Mouse (Mus musculus) CH12.LX (cell line): ENCODE results near the gene Dennd1a. TPM values are rescaled to one million over a fixed set of nuclear protein-coding genes. Genes with fewer than 3 reads are reported as not detected.

Experiments
- DNase-seq: peaks from one replicate; pipeline ENCODE4 v3.0.0-alpha.2; 2013; ENCODE audit errors: extremely low read depth
- H3K27ac ChIP-seq: 2 replicates; pipeline ENCODE4 v1.5.1; 2012; ENCODE audit warnings: low read depth, mild to moderate bottlenecking, control low read depth, moderate library complexity; ENCODE audit not compliant: insufficient read depth
- H3K27me3 ChIP-seq: replicated peaks from 2 replicates; pipeline ENCODE3; 2012; ENCODE audit warnings: inconsistent platforms
- H3K36me3 ChIP-seq, 2 experiments: replicated peaks in 1 of 2; 2 replicates each; pipeline versions ENCODE3 to v1.6.1; 2012; ENCODE audit warnings: inconsistent platforms in 1 of 2, low read length in 1 of 2, mild to moderate bottlenecking in 1 of 2, mixed read lengths in 1 of 2, moderate library complexity in 1 of 2; ENCODE audit not compliant: control insufficient read depth in 1 of 2, insufficient read depth in 1 of 2
- H3K4me1 ChIP-seq, 2 experiments: 2 replicates each; pipeline ENCODE4 v1.6.1; 2012; ENCODE audit warnings: inconsistent platforms in 1 of 2, moderate library complexity in 1 of 2; ENCODE audit not compliant: insufficient read depth in 2 of 2, control insufficient read depth in 1 of 2
- H3K4me2 ChIP-seq: 2 replicates; pipeline ENCODE4 v1.6.1; 2012; ENCODE audit warnings: low read depth, mild to moderate bottlenecking, control low read depth; ENCODE audit not compliant: poor library complexity, insufficient read depth, severe bottlenecking
- H3K4me3 ChIP-seq, 3 experiments: fragments of 150-350 bp in 1 of 3; sonication (generic) in 1 of 3; replicated peaks in 1 of 3; 2 replicates each; pipeline versions ENCODE3 to v1.5.1; 2011 to 2012; ENCODE audit warnings: low read depth in 2 of 3, low read length in 2 of 3, mild to moderate bottlenecking in 2 of 3, moderate library complexity in 2 of 3, control low read depth in 1 of 3, improper control_type of control experiment in 1 of 3, inconsistent platforms in 1 of 3, mixed read lengths in 1 of 3; ENCODE audit not compliant: poor library complexity in 1 of 3
- H3K79me2 ChIP-seq: replicated peaks from 2 replicates; pipeline ENCODE4 v1.6.1; 2012; ENCODE audit warnings: mild to moderate bottlenecking, moderate library complexity; ENCODE audit not compliant: control insufficient read depth, poor library complexity, insufficient read depth, severe bottlenecking; ENCODE audit errors: extremely low read depth
- H3K9ac ChIP-seq: 2 replicates; pipeline ENCODE4 v1.6.1; 2012; ENCODE audit warnings: low read depth, mild to moderate bottlenecking, control low read depth, moderate library complexity; ENCODE audit not compliant: insufficient read depth
- H3K9me3 ChIP-seq: replicated peaks from 2 replicates; pipeline ENCODE3; 2012; ENCODE audit warnings: low read length, inconsistent platforms, mixed read lengths
- CHD1 ChIP-seq: IDR thresholded peaks from 2 replicates; pipeline ENCODE4 v1.6.1; 2012; ENCODE audit warnings: low read depth, low read length, improper control_type of control experiment, inconsistent platforms
- CTCF ChIP-seq, 2 experiments: IDR thresholded peaks in 1 of 2; conservative IDR thresholded peaks in 1 of 2; 2 replicates each; pipeline ENCODE4 v1.5.1; 2011 to 2012; ENCODE audit warnings: low read depth in 2 of 2, low read length in 2 of 2, improper control_type of control experiment in 1 of 2, inconsistent platforms in 1 of 2, mild to moderate bottlenecking in 1 of 2, moderate library complexity in 1 of 2
- JUND ChIP-seq: conservative IDR thresholded peaks from 2 replicates; pipeline ENCODE4 v1.6.1; 2011; ENCODE audit warnings: low read depth, low read length, improper control_type of control experiment
- KAT2A ChIP-seq: IDR thresholded peaks from 2 replicates; pipeline ENCODE4 v1.6.1; 2012; ENCODE audit warnings: low read length, improper control_type of control experiment, inconsistent platforms; ENCODE audit not compliant: insufficient replicate concordance
- MAX ChIP-seq: IDR thresholded peaks from 2 replicates; pipeline ENCODE4 v1.6.1; 2011; ENCODE audit warnings: low read length, improper control_type of control experiment
- MAZ ChIP-seq: IDR thresholded peaks from 2 replicates; pipeline ENCODE4 v1.6.1; 2012; ENCODE audit warnings: low read depth, mild to moderate bottlenecking, inconsistent platforms, low read length, improper control_type of control experiment, moderate library complexity
- SIN3A ChIP-seq: IDR thresholded peaks from 2 replicates; pipeline ENCODE4 v1.6.1; 2012; ENCODE audit warnings: low read length, improper control_type of control experiment, inconsistent platforms
- TBP ChIP-seq: conservative IDR thresholded peaks from 2 replicates; pipeline ENCODE4 v1.6.1; 2011; ENCODE audit warnings: low read depth, low read length, improper control_type of control experiment
- UBTF ChIP-seq: IDR thresholded peaks from 2 replicates; pipeline ENCODE4 v1.6.1; 2012; ENCODE audit warnings: low read depth, mild to moderate bottlenecking, inconsistent platforms, low read length, improper control_type of control experiment, moderate library complexity
- USF2 ChIP-seq: conservative IDR thresholded peaks from 2 replicates; pipeline ENCODE4 v1.6.1; 2011; ENCODE audit warnings: low read depth, low read length, improper control_type of control experiment
- ZC3H11A ChIP-seq: IDR thresholded peaks from 2 replicates; pipeline ENCODE4 v1.6.1; 2012; ENCODE audit warnings: low read depth, mild to moderate bottlenecking, inconsistent platforms, low read length, improper control_type of control experiment
- dilution Hi-C: fragments of 300-500 bp; cut with MboI; formaldehyde crosslinking; loops from 2 replicates; pipeline ENCODE4 v1.14.3; 2020; ENCODE audit warnings: low sequenced_read_pairs; ENCODE audit not compliant: extremely low pct_unique_long_range_greater_than_20kb, extremely low pct_ligation_motif_present
- in situ Hi-C: fragments of 300-500 bp; cut with MboI; formaldehyde crosslinking; loops from 3 replicates; pipeline ENCODE4 v1.14.3; 2019; ENCODE audit warnings: low sequenced_read_pairs, low pct_ligation_motif_present, low pct_unique_long_range_greater_than_20kb, mixed read lengths
- polyA plus RNA-seq: library from polyadenylated mRNA; unstranded; fragments of >175 nt; gene quantifications from 2 replicates; pipeline ENCODE4 v1.2.1, GENCODE M21; 2012; ENCODE audit warnings: low read depth; ENCODE audit not compliant: insufficient read length
- total RNA-seq, 2 experiments: library from RNA; depleted of rRNA; stranded (reverse); fragments of 300-350 nt in 1 of 2; fragments of >200 nt in 1 of 2; gene quantifications; 2 replicates each; pipeline ENCODE4 v1.2.3; 2012 to 2014

The Dennd1a gene
- total and polyA plus RNA-seq, 3 experiments: 2.7 to 7.3 (median 4.3) TPM

GRCm38 (mm10) chr2:38221461-38221860 lies 65.7 kb downstream of the Dennd1a start:
- no peak overlapping the region for H3K27ac ChIP-seq
- in situ Hi-C loops: no loop called here
- dilution Hi-C loops: no loop called here
- peaks cover 0 to 23% of the 10 kb centered on the region in 2 experiments; a peak in 2 of 4 replicates for H3K4me1 ChIP-seq
- H3K27me3 ChIP-seq: no peaks in the 10 kb centered on the region
- H3K9ac ChIP-seq: no peak overlapping the region
- no peaks in the 10 kb centered on the region for H3K79me2 ChIP-seq
- H3K4me3 ChIP-seq: no peak overlapping the region
- no peak for DNase-seq
- H3K4me2 ChIP-seq: no peak overlapping the region
- H3K36me3 ChIP-seq: no peaks in the 10 kb centered on the region
- no peaks in the 10 kb centered on the region for H3K9me3 ChIP-seq
- TF ChIP-seq MAX: no peak

- TF ChIP-seq TBP: no peak
- dilution Hi-C loops (no loop called here), in situ Hi-C loops (no loop called here)
These were observed 66.3 kb downstream of the Dennd1a start for GRCm38 (mm10) chr2:38220687-38221435.

GRCm38 (mm10) chr2:38219666-38220065 lies 67.5 kb downstream of the Dennd1a start:
- DNase-seq: no peak
- in situ Hi-C loops: no loop called here
- no peaks in the 10 kb centered on the region for H3K9me3 ChIP-seq

More at GRCm38 (mm10) chr2:38220687-38221435, 66.3 kb downstream of the Dennd1a start:
- no peak for DNase-seq
- no peaks in the 10 kb centered on the region for H3K9me3 ChIP-seq
- H3K27ac ChIP-seq: no peak overlapping the region
- no peaks in the 10 kb centered on the region for H3K79me2 ChIP-seq
- H3K4me3 ChIP-seq: no peak overlapping the region
- H3K9ac ChIP-seq: no peak overlapping the region
- no peak overlapping the region for H3K4me2 ChIP-seq
- H3K36me3 ChIP-seq: no peaks in the 10 kb centered on the region
- H3K4me1 ChIP-seq: peaks cover 0 to 23% of the 10 kb centered on the region in 2 experiments; a peak in 2 of 4 replicates
- no peaks in the 10 kb centered on the region for H3K27me3 ChIP-seq

More at GRCm38 (mm10) chr2:38219666-38220065, 67.5 kb downstream of the Dennd1a start:
- no peaks in the 10 kb centered on the region for H3K36me3 ChIP-seq
- no peak overlapping the region for H3K9ac ChIP-seq
- H3K79me2 ChIP-seq: no peaks in the 10 kb centered on the region
- TF ChIP-seq JUND (no peak), USF2 (no peak), KAT2A (no peak), MAZ (no peak), UBTF (no peak), ZC3H11A (no peak), SIN3A (no peak), CTCF (conservative IDR thresholded peaks at IDR 0.05 in 1 of 2, IDR thresholded peaks at IDR 0.05 in 1 of 2; ENCODE audit: low read depth in 2 of 2, low read length in 2 of 2) (no peak), CHD1 (no peak)
- no peak overlapping the region for H3K4me2 ChIP-seq
- dilution Hi-C loops: no loop called here
- H3K27ac ChIP-seq: no peak overlapping the region
- peaks cover 0 to 23% of the 10 kb centered on the region in 2 experiments; a peak in 2 of 4 replicates for H3K4me1 ChIP-seq
- no peaks in the 10 kb centered on the region for H3K27me3 ChIP-seq
- no peak overlapping the region for H3K4me3 ChIP-seq
